Mouse (Mus musculus): ENCODE data around the gene Rabggtb. TPM values are rescaled to one million over a fixed set of nuclear protein-coding genes. Genes with fewer than 3 reads are reported as not detected.

The Rabggtb gene
- total and polyA plus RNA-seq, 3 experiments: 48.0 to 98.2 (median 81.8) TPM

DNA sequence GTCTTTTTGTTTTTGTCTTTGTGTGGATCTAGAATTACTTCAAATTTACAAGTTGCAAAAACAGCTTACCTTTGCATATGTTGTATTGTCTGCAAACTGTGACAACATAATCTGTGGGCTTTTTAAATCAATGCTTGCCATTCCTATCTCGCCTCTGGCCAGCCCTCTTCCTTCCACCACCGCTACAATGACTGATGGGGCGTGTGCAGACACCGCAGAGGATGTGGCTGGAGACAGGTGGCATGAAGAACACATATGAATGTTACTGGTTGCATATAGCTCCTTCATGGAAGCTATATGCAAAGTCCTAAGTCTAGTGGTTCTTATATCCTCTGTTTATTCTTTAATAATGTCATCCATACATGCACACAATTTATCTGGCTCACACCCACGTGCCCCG is 15.6 kb downstream of the Rabggtb start:
- TF ChIP-seq CTCF (IDR thresholded peaks at IDR 0.05) (no peak), EP300 (IDR thresholded peaks at IDR 0.05; ENCODE audit: insufficient read depth, low read depth, low read length) (no peak), POLR2A (IDR thresholded peaks at IDR 0.05; ENCODE audit: insufficient read depth, low read depth, low read length) (no peak)
- no peak for DNase-seq
- Histone ChIP-seq H3K27ac (no peak overlapping the region), H3K79me2 (replicated peaks; ENCODE audit: control insufficient read depth, insufficient read depth, low read length) (no peaks in the 10 kb centered on the region), H3K27me3 (ENCODE audit: control insufficient read depth, insufficient read depth, low read length) (no peaks in the 10 kb centered on the region), H3K4me3 (no peak overlapping the region), H3K4me1 (ENCODE audit: control insufficient read depth, insufficient read depth, low read length) (peaks cover 1% of the 10 kb centered on the region), H3K36me3 (ENCODE audit: control insufficient read depth, insufficient read depth, low read length) (no peaks in the 10 kb centered on the region), H3K9ac (ENCODE audit: low read depth, low read length) (no peak overlapping the region)
- intact Hi-C loops (cut with DNase I): no loop called here
- WGBS: 50% methylated on average over 6 of the region's 6 CpGs

- Histone ChIP-seq H3K27ac (no peak overlapping the region), H3K4me3 (no peak overlapping the region), H3K79me2 (replicated peaks; ENCODE audit: control insufficient read depth, insufficient read depth, low read length) (no peaks in the 10 kb centered on the region), H3K4me1 (ENCODE audit: control insufficient read depth, insufficient read depth, low read length) (peaks cover 1% of the 10 kb centered on the region), H3K9ac (ENCODE audit: low read depth, low read length) (no peak overlapping the region), H3K36me3 (ENCODE audit: control insufficient read depth, insufficient read depth, low read length) (no peaks in the 10 kb centered on the region), H3K27me3 (ENCODE audit: control insufficient read depth, insufficient read depth, low read length) (no peaks in the 10 kb centered on the region)
- DNase-seq: no peak
- TF ChIP-seq POLR2A (IDR thresholded peaks at IDR 0.05; ENCODE audit: insufficient read depth, low read depth, low read length): no peak
- no peak for TF ChIP-seq EP300 (IDR thresholded peaks at IDR 0.05; ENCODE audit: insufficient read depth, low read depth, low read length)
- TF ChIP-seq CTCF (IDR thresholded peaks at IDR 0.05): no peak
- WGBS: 90% methylated on average over 3 of the region's 3 CpGs
- intact Hi-C loops (cut with DNase I): no loop called here
Observed at GRCm38 (mm10) chr3:153895454-153895853, 17.4 kb downstream of the Rabggtb start.

DNA sequence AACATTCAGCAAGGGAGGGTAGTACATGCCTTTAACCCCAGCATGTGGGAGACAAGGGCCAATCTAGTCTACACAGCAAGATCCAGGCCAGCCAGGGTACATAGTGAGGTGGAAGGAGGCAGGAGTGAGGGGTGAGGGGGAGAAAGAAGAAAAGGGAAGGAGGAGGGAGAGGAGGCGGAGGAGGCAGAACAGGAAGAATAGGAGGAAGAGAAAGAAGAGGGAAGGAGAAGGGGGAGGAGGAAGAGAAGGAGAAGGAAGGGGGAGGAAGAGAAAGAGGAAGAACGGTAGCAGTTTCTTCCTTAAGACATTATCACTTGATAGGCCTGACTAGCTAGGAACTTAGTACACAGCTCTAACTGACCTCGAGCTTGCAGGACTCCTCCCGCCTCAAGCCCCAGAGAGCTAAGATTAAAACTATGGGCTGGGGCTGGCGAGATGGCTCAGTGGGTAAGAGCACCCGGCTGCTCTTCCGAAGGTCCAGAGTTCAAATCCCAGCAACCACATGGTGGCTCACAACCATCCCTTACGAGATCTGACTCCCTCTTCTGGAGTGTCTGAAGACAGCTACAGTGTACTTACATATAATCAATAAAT is 23.5 kb downstream of the Rabggtb start:
- DNase-seq: no peak
- no peak overlapping the region for H3K4me3 ChIP-seq
- H3K4me1 ChIP-seq (ENCODE audit: control insufficient read depth, insufficient read depth, low read length): no peaks in the 10 kb centered on the region
- H3K79me2 ChIP-seq (replicated peaks; ENCODE audit: control insufficient read depth, insufficient read depth, low read length): no peaks in the 10 kb centered on the region
- 73% methylated on average over 7 of the region's 8 CpGs for WGBS
- no peaks in the 10 kb centered on the region for H3K27me3 ChIP-seq (ENCODE audit: control insufficient read depth, insufficient read depth, low read length)
- TF ChIP-seq EP300 (IDR thresholded peaks at IDR 0.05; ENCODE audit: insufficient read depth, low read depth, low read length): no peak
- no peak for TF ChIP-seq CTCF (IDR thresholded peaks at IDR 0.05)
- no peak for TF ChIP-seq POLR2A (IDR thresholded peaks at IDR 0.05; ENCODE audit: insufficient read depth, low read depth, low read length)
- intact Hi-C loops (cut with DNase I): no loop called here
- H3K9ac ChIP-seq (ENCODE audit: low read depth, low read length): no peak overlapping the region
- no peak overlapping the region for H3K27ac ChIP-seq
- no peaks in the 10 kb centered on the region for H3K36me3 ChIP-seq (ENCODE audit: control insufficient read depth, insufficient read depth, low read length)

DNA sequence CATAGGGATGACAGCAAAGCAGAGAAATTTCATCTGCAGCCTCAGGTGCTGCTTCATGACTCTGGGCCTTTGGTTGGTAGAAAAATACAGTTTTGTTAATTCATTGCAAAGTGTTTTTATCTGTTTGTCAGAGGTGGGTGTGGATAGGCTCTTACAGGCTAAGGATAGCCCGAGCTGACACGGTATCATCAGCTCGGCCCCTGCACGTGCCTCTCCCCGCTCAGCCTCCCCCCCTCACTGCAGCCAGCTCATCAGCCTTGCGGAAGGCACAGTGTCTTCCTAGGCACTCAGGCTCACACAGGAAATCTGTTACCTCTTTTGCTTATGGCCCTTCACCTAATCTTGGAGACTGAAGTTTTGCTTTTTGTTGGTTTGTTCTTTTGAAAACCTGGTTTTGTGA is 24.7 kb downstream of the Rabggtb start:
- H3K27ac ChIP-seq: no peak overlapping the region
- no peak overlapping the region for H3K4me3 ChIP-seq
- intact Hi-C loops (cut with DNase I): no loop called here
- no peaks in the 10 kb centered on the region for H3K4me1 ChIP-seq (ENCODE audit: control insufficient read depth, insufficient read depth, low read length)
- no peaks in the 10 kb centered on the region for H3K79me2 ChIP-seq (replicated peaks; ENCODE audit: control insufficient read depth, insufficient read depth, low read length)
- no peak overlapping the region for H3K9ac ChIP-seq (ENCODE audit: low read depth, low read length)
- 74% methylated on average over 6 of the region's 6 CpGs for WGBS
- DNase-seq: no peak
- H3K36me3 ChIP-seq (ENCODE audit: control insufficient read depth, insufficient read depth, low read length): no peaks in the 10 kb centered on the region
- H3K27me3 ChIP-seq (ENCODE audit: control insufficient read depth, insufficient read depth, low read length): no peaks in the 10 kb centered on the region
- no peak for TF ChIP-seq EP300 (IDR thresholded peaks at IDR 0.05; ENCODE audit: insufficient read depth, low read depth, low read length)
- no peak for TF ChIP-seq POLR2A (IDR thresholded peaks at IDR 0.05; ENCODE audit: insufficient read depth, low read depth, low read length)
- no peak for TF ChIP-seq CTCF (IDR thresholded peaks at IDR 0.05)

- Histone ChIP-seq H3K27ac (no peak overlapping the region), H3K4me3 (no peak overlapping the region), H3K79me2 (replicated peaks; ENCODE audit: control insufficient read depth, insufficient read depth, low read length) (no peaks in the 10 kb centered on the region), H3K27me3 (ENCODE audit: control insufficient read depth, insufficient read depth, low read length) (no peaks in the 10 kb centered on the region), H3K9ac (ENCODE audit: low read depth, low read length) (no peak overlapping the region), H3K4me1 (ENCODE audit: control insufficient read depth, insufficient read depth, low read length) (no peaks in the 10 kb centered on the region), H3K36me3 (ENCODE audit: control insufficient read depth, insufficient read depth, low read length) (no peaks in the 10 kb centered on the region)
- TF ChIP-seq POLR2A (IDR thresholded peaks at IDR 0.05; ENCODE audit: insufficient read depth, low read depth, low read length): no peak
- no peak for TF ChIP-seq EP300 (IDR thresholded peaks at IDR 0.05; ENCODE audit: insufficient read depth, low read depth, low read length)
- TF ChIP-seq CTCF (IDR thresholded peaks at IDR 0.05): no peak
- intact Hi-C loops (cut with DNase I): no loop called here
- no peak for DNase-seq
Observed at GRCm38 (mm10) chr3:153886296-153886695, 26.5 kb downstream of the Rabggtb start.

- Histone ChIP-seq H3K4me3 (no peak overlapping the region), H3K27me3 (ENCODE audit: control insufficient read depth, insufficient read depth, low read length) (no peaks in the 10 kb centered on the region), H3K36me3 (ENCODE audit: control insufficient read depth, insufficient read depth, low read length) (no peaks in the 10 kb centered on the region), H3K27ac (no peak overlapping the region), H3K4me1 (ENCODE audit: control insufficient read depth, insufficient read depth, low read length) (no peaks in the 10 kb centered on the region), H3K9ac (ENCODE audit: low read depth, low read length) (no peak overlapping the region), H3K79me2 (replicated peaks; ENCODE audit: control insufficient read depth, insufficient read depth, low read length) (no peaks in the 10 kb centered on the region)
- intact Hi-C loops (cut with DNase I): no loop called here
- TF ChIP-seq EP300 (IDR thresholded peaks at IDR 0.05; ENCODE audit: insufficient read depth, low read depth, low read length) (no peak), CTCF (IDR thresholded peaks at IDR 0.05) (no peak), POLR2A (IDR thresholded peaks at IDR 0.05; ENCODE audit: insufficient read depth, low read depth, low read length) (no peak)
- no peak for DNase-seq
- 80% methylated on average over 5 of the region's 5 CpGs for WGBS
Observed at GRCm38 (mm10) chr3:153871396-153871795, 41.4 kb downstream of the Rabggtb start.
